Mouse (Mus musculus) kidney, postnatal 0 days (tissue): Measurements from ENCODE around the gene Zswim8. TPM values are rescaled to one million over a fixed set of nuclear protein-coding genes. Genes with fewer than 3 reads are reported as not detected.

Experiments used
- ATAC-seq: fragments of 200-750 bp; cut with Nextera tagmentation; replicated peaks from 2 replicates; pipeline ENCODE4 v1.8.0; 2017; ENCODE audit warnings: low read depth, moderate number of reproducible peaks, moderate TSS enrichment, moderate library complexity; ENCODE audit not compliant: low FRiP score
- DNase-seq: peaks from one replicate; pipeline ENCODE4 v3.0.0-alpha.2; 2016; ENCODE audit warnings: low spot score
- H3K27ac ChIP-seq: fragments of 300-500 bp; sonication (generic); 2 replicates; pipeline ENCODE4 v1.5.1; 2014; ENCODE audit warnings: mild to moderate bottlenecking
- H3K27me3 ChIP-seq: fragments of 300-500 bp; sonication (generic); 2 replicates; pipeline ENCODE4 v1.6.1; 2014; ENCODE audit warnings: low read length, mixed read lengths; ENCODE audit not compliant: insufficient read depth
- H3K36me3 ChIP-seq: fragments of 300-500 bp; sonication (generic); 2 replicates; pipeline ENCODE4 v1.6.1; 2014; ENCODE audit warnings: low read length, mixed read lengths; ENCODE audit not compliant: insufficient read depth
- H3K4me1 ChIP-seq: fragments of 300-500 bp; sonication (generic); replicated peaks from 2 replicates; pipeline ENCODE4 v1.6.1; 2014; ENCODE audit warnings: antibody characterized with exemption, low read length, mixed read lengths; ENCODE audit not compliant: insufficient read depth
- H3K4me2 ChIP-seq: fragments of 300-500 bp; sonication (generic); 2 replicates; pipeline ENCODE4 v1.6.1; 2014; ENCODE audit warnings: mild to moderate bottlenecking, low read length, moderate library complexity, mixed read lengths
- H3K4me3 ChIP-seq: fragments of 300-500 bp; sonication (generic); replicated peaks from 2 replicates; pipeline ENCODE4 v1.5.1; 2014; ENCODE audit warnings: low read depth, low read length
- H3K9ac ChIP-seq: fragments of 300-500 bp; sonication (generic); 2 replicates; pipeline ENCODE4 v1.6.1; 2014; ENCODE audit warnings: low read depth, low read length
- H3K9me3 ChIP-seq: fragments of 300-500 bp; sonication (generic); replicated peaks from 2 replicates; pipeline ENCODE4 v1.6.1; 2016; ENCODE audit warnings: low read length, inconsistent platforms, mixed read lengths
- CTCF ChIP-seq: IDR thresholded peaks from 2 replicates; pipeline ENCODE4 v1.5.1; 2016; ENCODE audit warnings: antibody characterized with exemption, low read depth, mild to moderate bottlenecking, moderate library complexity
- WGBS: fragments of 180-500 bp; shearing (Covaris S2); extraction: QIAGEN DNeasy Blood & Tissue Kit; methylation state at CpG from one replicate; pipeline ENCODE4 v1.1.7; 2014; 5-methylcytosine and 5-hydroxymethylcytosine counted together
- polyA plus RNA-seq: library from polyadenylated mRNA; unstranded; fragments of >200 nt; fragmentation: Nextera tagmentation; extraction: Ambion mirVana; gene quantifications from 2 replicates; pipeline ENCODE4 v1.2.1, GENCODE M21; 2015

Zswim8 gene
- polyA plus RNA-seq, 1 experiment from 2014 or later: 20.2 TPM

GRCm38 (mm10) chr14:20661661-20662331 lies 45.6 kb upstream of the Zswim8 start:
- WGBS: 12% methylated on average over 19 of the region's 19 CpGs
- peak; percentile 47 for DNase-seq
- no peaks in the 10 kb centered on the region for H3K9me3 ChIP-seq

DNA sequence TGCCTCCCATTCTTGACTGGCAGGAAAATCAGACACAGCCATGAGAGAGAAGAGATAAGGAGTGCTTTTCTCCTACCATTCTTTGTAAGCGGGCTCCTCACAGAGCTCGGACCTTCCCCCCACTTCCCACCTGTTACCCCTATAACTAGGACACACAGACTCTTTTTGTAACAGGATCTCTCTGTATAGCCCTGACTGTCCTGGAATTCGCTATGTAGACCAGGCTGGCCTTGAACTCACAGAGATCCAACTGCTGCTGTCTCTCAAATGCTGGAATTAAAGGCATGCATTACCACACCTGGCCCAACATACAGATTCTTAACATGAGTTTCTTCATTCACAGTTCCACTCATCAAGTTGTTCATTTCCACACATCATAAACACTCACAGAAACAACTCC lies 44.6 kb upstream of the Zswim8 start:
- Histone ChIP-seq H3K27me3 (no peaks in the 10 kb centered on the region), H3K36me3 (no peaks in the 10 kb centered on the region), H3K27ac (no peak overlapping the region), H3K9ac (no peak overlapping the region), H3K4me1 (peaks cover 5% of the 10 kb centered on the region; the same call in 1 of the 2 replicates), H3K4me3 (no peak overlapping the region), H3K4me2 (no peak overlapping the region), H3K9me3 (no peaks in the 10 kb centered on the region)
- no peak for DNase-seq
- WGBS: 94% methylated on average over 3 of the region's 3 CpGs
- no peak for TF ChIP-seq CTCF
- no peak for ATAC-seq

More at GRCm38 (mm10) chr14:20661661-20662331, 45.6 kb upstream of the Zswim8 start:
- TF ChIP-seq CTCF: no peak
- Histone ChIP-seq H3K27ac (peak overlapping the region; percentile 90), H3K36me3 (no peaks in the 10 kb centered on the region), H3K9ac (peak overlapping the region; percentile 66), H3K4me1 (peaks cover 5% of the 10 kb centered on the region; the same call in 1 of the 2 replicates), H3K4me3 (peak overlapping the region; percentile 64), H3K27me3 (no peaks in the 10 kb centered on the region), H3K4me2 (peak overlapping the region; percentile 91)
- peak; percentile 38 for ATAC-seq

DNA sequence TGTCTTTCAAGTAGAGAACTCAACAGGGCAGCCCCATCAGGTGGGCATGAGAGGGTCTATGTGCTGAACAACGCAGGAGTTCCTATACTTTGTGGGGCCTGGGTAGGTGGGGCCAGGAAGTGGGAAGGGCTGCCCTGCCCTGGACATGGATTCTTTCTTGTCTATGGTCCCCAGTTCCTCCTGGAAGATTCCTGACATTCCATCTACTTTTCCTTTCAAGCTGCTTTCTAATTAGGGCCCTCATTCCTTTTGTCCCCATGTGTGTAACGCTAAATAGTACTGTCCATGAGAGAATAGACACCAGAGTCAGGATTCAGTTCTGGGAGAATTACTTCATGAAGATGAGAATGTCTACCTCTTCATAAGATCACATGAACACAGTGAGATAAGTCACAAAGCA lies 43.8 kb upstream of the Zswim8 start:
- no peak for TF ChIP-seq CTCF

GRCm38 (mm10) chr14:20664436-20664835 lies 42.9 kb upstream of the Zswim8 start:
- Histone ChIP-seq H3K27me3 (no peaks in the 10 kb centered on the region), H3K4me3 (no peak overlapping the region), H3K27ac (no peak overlapping the region), H3K4me1 (peaks cover 5% of the 10 kb centered on the region; the same call in 1 of the 2 replicates), H3K9me3 (no peaks in the 10 kb centered on the region), H3K36me3 (no peaks in the 10 kb centered on the region), H3K4me2 (no peak overlapping the region), H3K9ac (no peak overlapping the region)
- no peak for DNase-seq
- ATAC-seq: no peak
- WGBS: 63% methylated on average over 3 of the region's 3 CpGs
- TF ChIP-seq CTCF: no peak

More for the DNA sequence above, 43.8 kb upstream of the Zswim8 start:
- no peak overlapping the region for H3K4me2 ChIP-seq
- H3K9me3 ChIP-seq: no peaks in the 10 kb centered on the region
- H3K4me3 ChIP-seq: no peak overlapping the region
- no peaks in the 10 kb centered on the region for H3K36me3 ChIP-seq
- ATAC-seq (no peak), DNase-seq (no peak)
- H3K27ac ChIP-seq: no peak overlapping the region
- no peak overlapping the region for H3K9ac ChIP-seq
- 80% methylated on average over 2 of the region's 2 CpGs for WGBS
- no peaks in the 10 kb centered on the region for H3K27me3 ChIP-seq
- H3K4me1 ChIP-seq: peaks cover 5% of the 10 kb centered on the region; the same call in 1 of the 2 replicates

GRCm38 (mm10) chr14:20667469-20667868 lies 39.9 kb upstream of the Zswim8 start:
- Histone ChIP-seq H3K27ac (no peak overlapping the region), H3K4me3 (no peak overlapping the region), H3K9me3 (no peaks in the 10 kb centered on the region), H3K36me3 (no peaks in the 10 kb centered on the region), H3K27me3 (no peaks in the 10 kb centered on the region), H3K4me2 (no peak overlapping the region), H3K4me1 (0 out of 2 replicates have a peak, but pooled peaks cover 3% of the 10 kb centered on the region), H3K9ac (no peak overlapping the region)
- DNase-seq (no peak), ATAC-seq (no peak)
- whole genome bisulfite sequencing: 64% methylated on average over 1 of the region's 1 CpGs
- no peak for TF ChIP-seq CTCF

GRCm38 (mm10) chr14:20668154-20668810 lies 39.1 kb upstream of the Zswim8 start, which contains the start of gene Synpo2l:
Gene Synpo2l (minus strand): TSS chr14:20668354.
- TF ChIP-seq CTCF: no peak
- H3K4me1 ChIP-seq: 0 out of 2 replicates have a peak, but pooled peaks cover 3% of the 10 kb centered on the region
- WGBS: 75% methylated on average over 8 of the region's 8 CpGs
- H3K4me3 ChIP-seq: no peak within 1 kb of the TSS
- no peak within 1 kb of the TSS for H3K4me2 ChIP-seq
- ATAC-seq (no peak; the same call in 1 of the 2 replicates), DNase-seq (no peak)
- H3K9me3 ChIP-seq: no peaks in the 10 kb centered on the region
- no peaks in the 10 kb centered on the region for H3K36me3 ChIP-seq
- no peak within 1 kb of the TSS for H3K9ac ChIP-seq
- peak within 1 kb of the TSS; percentile 60; the same call in 1 of the 2 replicates for H3K27ac ChIP-seq
- no peaks in the 10 kb centered on the region for H3K27me3 ChIP-seq
